Mouse (Mus musculus) neural tube, embryonic 14.5 days (tissue): ENCODE results near the gene 1500011B03Rik. TPM values are rescaled to one million over a fixed set of nuclear protein-coding genes. Genes with fewer than 3 reads are reported as not detected.
A peak's percentile ranks its signal among the peaks of the same experiment; 100 is the strongest.

Source experiments
- ATAC-seq: fragments of 200-750 bp; cut with Nextera tagmentation; 2 replicates; pipeline ENCODE4 v1.8.0; 2017; ENCODE audit warnings: low read depth, mild to moderate bottlenecking, moderate TSS enrichment, moderate library complexity
- H3K27ac ChIP-seq: fragments of 300-500 bp; sonication (generic); 2 replicates; pipeline ENCODE4 v1.5.1; 2014; ENCODE audit warnings: low read depth, mild to moderate bottlenecking, control low read depth, low read length, moderate library complexity, mixed read lengths
- H3K27me3 ChIP-seq: fragments of 300-500 bp; sonication (generic); 2 replicates; pipeline ENCODE4 v1.6.1; 2014; ENCODE audit warnings: low read length; ENCODE audit not compliant: control insufficient read depth, insufficient read depth
- H3K36me3 ChIP-seq: fragments of 300-500 bp; sonication (generic); 2 replicates; pipeline ENCODE4 v1.6.1; 2014; ENCODE audit warnings: low read length, mixed read lengths; ENCODE audit not compliant: control insufficient read depth, insufficient read depth
- H3K4me1 ChIP-seq: fragments of 300-500 bp; sonication (generic); 2 replicates; pipeline ENCODE4 v1.6.1; 2014; ENCODE audit warnings: low read length; ENCODE audit not compliant: control insufficient read depth, insufficient read depth
- H3K4me2 ChIP-seq: fragments of 300-500 bp; sonication (generic); 2 replicates; pipeline ENCODE4 v1.6.1; 2014; ENCODE audit warnings: mild to moderate bottlenecking, low read depth, low read length, control low read depth
- H3K4me3 ChIP-seq: fragments of 300-500 bp; sonication (generic); 2 replicates; pipeline ENCODE4 v1.5.1; 2014; ENCODE audit warnings: low read depth, low read length, control low read depth, mixed read lengths
- H3K9ac ChIP-seq: fragments of 300-500 bp; sonication (generic); replicated peaks from 2 replicates; pipeline ENCODE4 v1.6.1; 2014; ENCODE audit warnings: low read depth, mild to moderate bottlenecking, control low read depth, low read length, mixed read lengths
- H3K9me3 ChIP-seq: fragments of 300-500 bp; sonication (generic); 2 replicates; pipeline ENCODE4 v1.6.1; 2016; ENCODE audit warnings: low read length; ENCODE audit not compliant: control insufficient read depth
- WGBS: fragments of 180-500 bp; shearing (Covaris S2); extraction: QIAGEN DNeasy Blood & Tissue Kit; methylation state at CpG from one replicate; pipeline ENCODE4 v1.1.7; 2014; 5-methylcytosine and 5-hydroxymethylcytosine counted together
- polyA plus RNA-seq: library from polyadenylated mRNA; unstranded; fragments of >200 nt; fragmentation: Nextera tagmentation; extraction: Ambion mirVana; gene quantifications from 2 replicates; pipeline ENCODE4 v1.2.1, GENCODE M21; 2014

1500011B03Rik gene
- polyA plus RNA-seq, 1 experiment from 2014 or later: 351 TPM

- Histone ChIP-seq H3K4me1 (no peaks in the 10 kb centered on the region), H3K4me3 (no peak overlapping the region), H3K27ac (peak overlapping the region; percentile 46), H3K9me3 (no peaks in the 10 kb centered on the region), H3K36me3 (peaks cover 29% of the 10 kb centered on the region; the same call in 1 of the 2 replicates), H3K27me3 (no peaks in the 10 kb centered on the region), H3K4me2 (no peak overlapping the region), H3K9ac (no peak overlapping the region)
- no peak for ATAC-seq
- 63% methylated on average over 15 of the region's 15 CpGs for WGBS
Measured at GRCm38 (mm10) chr5:114805436-114806350, 17.6 kb downstream of the 1500011B03Rik start.

DNA sequence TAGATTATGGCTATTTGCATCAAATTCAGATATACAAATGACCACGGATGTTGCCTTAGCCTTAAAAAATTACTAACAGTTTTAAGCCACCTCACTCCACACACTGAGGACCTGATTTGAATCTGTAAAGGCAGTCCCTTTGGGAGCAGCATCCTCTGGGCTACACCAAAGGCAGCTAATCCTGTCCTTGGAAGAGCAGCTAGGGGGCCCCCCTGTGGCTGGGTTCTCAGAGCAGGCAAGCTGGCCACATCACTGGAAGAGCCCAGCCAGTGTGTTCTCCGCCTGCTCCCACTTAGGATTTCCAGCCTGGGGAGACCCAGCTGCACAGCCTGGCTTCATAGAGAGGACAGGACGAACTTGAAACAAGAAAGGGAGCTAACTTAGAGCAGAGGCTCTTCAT is 18.3 kb downstream of the 1500011B03Rik start:
- no peak for ATAC-seq
- no peak overlapping the region for H3K9ac ChIP-seq
- WGBS: 34% methylated on average over 3 of the region's 3 CpGs

DNA sequence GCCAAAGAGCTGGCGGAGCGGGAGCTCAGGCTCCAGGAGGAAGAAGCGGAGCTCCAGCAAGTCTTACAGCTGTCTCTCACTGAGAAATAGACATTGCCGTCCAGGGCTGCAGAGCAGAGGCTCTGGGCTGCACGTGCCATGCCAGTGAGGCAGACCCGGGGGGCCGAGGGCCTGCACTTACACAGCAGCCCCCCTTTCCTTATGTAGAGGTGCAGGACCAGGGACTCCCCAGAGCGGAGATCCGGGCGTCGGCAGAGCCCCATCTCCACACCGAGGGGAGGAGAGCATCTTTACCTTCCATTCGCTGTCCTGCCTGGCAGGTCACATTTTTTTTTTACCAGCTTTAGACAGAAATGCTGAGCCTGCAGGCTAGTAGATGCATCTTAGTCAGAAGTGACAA is 18.9 kb downstream of the 1500011B03Rik start:
- peaks cover 40% of the 10 kb centered on the region for H3K36me3 ChIP-seq
- no peak overlapping the region for H3K4me2 ChIP-seq
- WGBS: 87% methylated on average over 13 of the region's 13 CpGs
- H3K27ac ChIP-seq: no peak overlapping the region; the same call in 1 of the 2 replicates
- H3K27me3 ChIP-seq: no peaks in the 10 kb centered on the region
- no peak overlapping the region for H3K4me3 ChIP-seq
- no peak overlapping the region for H3K9ac ChIP-seq
- no peak for ATAC-seq
- H3K9me3 ChIP-seq: no peaks in the 10 kb centered on the region
- H3K4me1 ChIP-seq: no peaks in the 10 kb centered on the region

More for the DNA sequence above, 18.3 kb downstream of the 1500011B03Rik start:
- Histone ChIP-seq H3K4me1 (no peaks in the 10 kb centered on the region), H3K9me3 (no peaks in the 10 kb centered on the region), H3K4me2 (no peak overlapping the region), H3K36me3 (peaks cover 35% of the 10 kb centered on the region; the same call in 1 of the 2 replicates), H3K27me3 (no peaks in the 10 kb centered on the region), H3K27ac (no peak overlapping the region), H3K4me3 (no peak overlapping the region)

DNA sequence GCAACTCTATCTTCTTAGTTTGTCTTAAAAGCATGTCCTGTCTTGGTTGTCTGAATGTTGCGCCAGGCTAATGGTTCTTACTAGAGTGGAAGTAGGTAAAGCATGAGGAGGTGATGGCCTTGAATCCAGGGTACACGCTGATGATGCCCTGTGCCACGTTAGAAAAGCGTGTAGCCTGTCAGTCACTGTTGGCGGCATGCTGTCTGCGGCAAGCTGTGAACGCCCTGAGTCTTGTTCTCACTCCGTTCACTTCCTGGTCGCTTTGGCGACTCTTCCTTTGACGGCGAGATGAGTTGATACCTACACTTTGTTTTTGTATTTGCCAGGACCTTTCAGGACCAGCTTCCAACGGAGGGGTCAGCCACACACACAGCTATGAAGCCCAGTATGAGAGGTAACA is 20.0 kb downstream of the 1500011B03Rik start:
- Histone ChIP-seq H3K36me3 (peaks cover 40% of the 10 kb centered on the region), H3K4me3 (no peak overlapping the region), H3K4me2 (no peak overlapping the region), H3K9me3 (no peaks in the 10 kb centered on the region), H3K27me3 (no peaks in the 10 kb centered on the region), H3K4me1 (no peaks in the 10 kb centered on the region), H3K27ac (no peak overlapping the region), H3K9ac (no peak overlapping the region)
- no peak for ATAC-seq
- 94% methylated on average over 13 of the region's 13 CpGs for WGBS

DNA sequence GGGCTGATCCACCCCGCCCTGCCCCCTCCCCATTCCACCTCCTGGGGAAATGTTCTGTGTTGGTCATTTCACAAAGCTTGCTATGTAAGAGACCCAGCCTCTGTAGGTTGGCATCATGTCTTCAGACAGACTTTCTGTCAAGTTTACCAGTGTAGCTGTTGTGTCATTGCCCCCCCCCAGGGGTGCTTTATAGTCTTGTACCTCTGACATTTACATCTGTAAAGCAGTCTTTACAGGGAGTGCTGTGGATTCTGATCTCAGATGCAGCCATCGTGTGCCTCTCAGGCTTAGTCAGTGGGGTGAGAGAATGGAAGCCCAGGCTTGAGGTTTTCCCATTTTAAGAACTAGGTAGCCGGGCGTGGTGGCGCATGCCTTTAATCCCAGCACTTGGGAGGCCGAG is 21.4 kb downstream of the 1500011B03Rik start:
- Histone ChIP-seq H3K4me3 (no peak overlapping the region), H3K36me3 (peaks cover 40% of the 10 kb centered on the region), H3K27ac (no peak overlapping the region), H3K9me3 (no peaks in the 10 kb centered on the region), H3K4me1 (no peaks in the 10 kb centered on the region), H3K9ac (no peak overlapping the region), H3K27me3 (no peaks in the 10 kb centered on the region), H3K4me2 (no peak overlapping the region)
- 81% methylated on average over 6 of the region's 6 CpGs for WGBS
- no peak for ATAC-seq

DNA sequence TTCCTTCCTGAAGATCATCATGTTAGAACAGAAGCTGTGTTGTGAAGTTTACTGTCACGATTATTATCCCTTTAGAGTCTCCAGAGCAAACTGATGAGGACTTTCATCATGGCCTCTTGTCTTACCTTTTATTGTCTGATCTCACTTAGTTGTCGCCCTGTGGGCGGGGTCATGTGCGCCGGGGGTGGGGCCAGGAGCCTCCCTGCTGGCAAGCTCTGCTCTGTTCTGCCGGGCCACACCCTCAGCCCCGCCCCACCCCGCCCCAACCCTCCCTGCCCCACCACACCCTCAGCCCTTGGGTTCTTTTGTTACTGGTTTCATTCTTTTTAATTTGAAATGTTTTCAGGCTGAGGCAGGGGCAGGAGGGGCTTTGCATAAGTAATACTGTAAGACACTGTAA is 22.2 kb downstream of the 1500011B03Rik start:
- no peak for ATAC-seq
- Histone ChIP-seq H3K4me1 (no peaks in the 10 kb centered on the region; the same call in 1 of the 2 replicates), H3K27me3 (no peaks in the 10 kb centered on the region), H3K4me3 (no peak overlapping the region), H3K36me3 (peaks cover 40% of the 10 kb centered on the region), H3K4me2 (no peak overlapping the region), H3K27ac (no peak overlapping the region), H3K9me3 (no peaks in the 10 kb centered on the region), H3K9ac (no peak overlapping the region)
- 4% methylated on average over 8 of the region's 8 CpGs for WGBS

GRCm38 (mm10) chr5:114799848-114800247 is 23.4 kb downstream of the 1500011B03Rik start:
- no peak for ATAC-seq
- H3K4me2 ChIP-seq: no peak overlapping the region
- peaks cover 40% of the 10 kb centered on the region for H3K36me3 ChIP-seq
- no peak overlapping the region for H3K27ac ChIP-seq
- H3K27me3 ChIP-seq: no peaks in the 10 kb centered on the region
- peaks cover 7% of the 10 kb centered on the region; the same call in 1 of the 2 replicates for H3K4me1 ChIP-seq
- no peak overlapping the region for H3K4me3 ChIP-seq
- no peaks in the 10 kb centered on the region for H3K9me3 ChIP-seq
- 89% methylated on average over 11 of the region's 11 CpGs for WGBS
- no peak overlapping the region for H3K9ac ChIP-seq

- no peak overlapping the region for H3K4me2 ChIP-seq
- WGBS: 80% methylated on average over 8 of the region's 8 CpGs
Measured at GRCm38 (mm10) chr5:114797253-114797652, 26.0 kb downstream of the 1500011B03Rik start.

More at GRCm38 (mm10) chr5:114797253-114797652, 26.0 kb downstream of the 1500011B03Rik start:
- H3K27me3 ChIP-seq: no peaks in the 10 kb centered on the region
- peaks cover 44% of the 10 kb centered on the region for H3K36me3 ChIP-seq
- H3K4me1 ChIP-seq: peaks cover 7% of the 10 kb centered on the region; the same call in 1 of the 2 replicates
- H3K27ac ChIP-seq: no peak overlapping the region
- no peak for ATAC-seq
- no peaks in the 10 kb centered on the region for H3K9me3 ChIP-seq
- H3K9ac ChIP-seq: no peak overlapping the region
- no peak overlapping the region for H3K4me3 ChIP-seq
